Mouse (Mus musculus): Measurements from ENCODE around the gene Nt5c2. TPM values are rescaled to one million over a fixed set of nuclear protein-coding genes. Genes with fewer than 3 reads are reported as not detected.

Nt5c2 gene
- polyA plus RNA-seq, 1 experiment from 2014 or later = 102 TPM

- Histone ChIP-seq H3K36me3 (peaks cover 25% of the 10 kb centered on the region), H3K4me2 (no peak overlapping the region), H3K27me3 (replicated peaks) (no peaks in the 10 kb centered on the region), H3K9ac (no peak overlapping the region), H3K9me3 (no peaks in the 10 kb centered on the region), H3K4me1 (peaks cover 65% of the 10 kb centered on the region), H3K27ac (replicated peaks) (no peak overlapping the region), H3K4me3 (no peak overlapping the region)
- no peak for ATAC-seq (ENCODE audit: extremely low read depth, insufficient number of reproducible peaks, low FRiP score, low TSS enrichment)
- 90% methylated on average over 4 of the region's 4 CpGs for WGBS
Measured at GRCm38 (mm10) chr19:46955630-46956029, 59.3 kb downstream of the Nt5c2 start.

DNA sequence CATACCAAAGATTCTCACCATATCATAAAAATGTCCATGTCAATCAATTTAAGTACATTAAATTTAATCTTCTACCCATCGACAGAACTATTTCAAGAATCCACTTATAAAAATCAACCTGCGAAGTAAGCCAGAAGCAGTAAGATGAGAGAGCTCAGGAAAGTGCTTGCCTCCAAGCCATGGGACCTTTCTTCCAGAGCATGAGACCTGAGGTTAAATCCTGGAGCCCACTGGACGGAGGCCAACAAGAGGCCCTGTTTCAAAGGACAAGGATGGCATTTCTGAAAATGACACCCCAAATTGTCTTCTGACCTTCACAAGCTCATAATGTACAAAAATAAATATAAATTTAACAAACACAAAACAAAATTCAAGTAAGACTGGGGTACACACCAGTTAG, 61.4 kb downstream of the Nt5c2 start:
- 70% methylated on average over 3 of the region's 3 CpGs for WGBS
- H3K4me3 ChIP-seq = no peak overlapping the region
- H3K36me3 ChIP-seq = peaks cover 44% of the 10 kb centered on the region
- H3K4me1 ChIP-seq = peaks cover 48% of the 10 kb centered on the region
- H3K9me3 ChIP-seq = no peaks in the 10 kb centered on the region
- H3K4me2 ChIP-seq = no peak overlapping the region
- no peak for ATAC-seq (ENCODE audit: extremely low read depth, insufficient number of reproducible peaks, low FRiP score, low TSS enrichment)
- H3K27ac ChIP-seq (replicated peaks) = peak overlapping the region; percentile 20; the same call in 1 of the 2 replicates
- no peaks in the 10 kb centered on the region for H3K27me3 ChIP-seq (replicated peaks)
- H3K9ac ChIP-seq = no peak overlapping the region

DNA sequence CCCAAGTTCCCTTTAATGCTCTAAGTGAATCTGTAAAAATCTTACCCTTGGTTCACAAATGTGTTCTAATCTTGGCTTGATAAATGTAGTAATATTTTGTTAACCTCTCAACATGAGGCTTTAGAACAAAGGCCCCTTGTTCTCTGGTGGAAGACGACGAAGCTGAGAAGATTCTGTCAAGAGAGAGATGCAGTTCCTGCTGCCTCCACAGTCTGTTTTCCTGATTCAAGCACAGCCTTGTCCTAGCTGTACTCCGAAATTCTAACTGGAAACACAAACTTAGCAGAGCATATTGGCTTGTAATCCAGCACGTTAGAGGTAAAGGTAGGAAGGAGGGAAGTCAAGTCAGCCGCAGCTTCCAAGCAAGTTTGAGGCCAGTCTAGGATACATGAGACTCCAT, 62.0 kb downstream of the Nt5c2 start:
- Histone ChIP-seq H3K4me1 (peaks cover 43% of the 10 kb centered on the region), H3K9me3 (no peaks in the 10 kb centered on the region), H3K27ac (replicated peaks) (peak overlapping the region; percentile 20; the same call in 1 of the 2 replicates), H3K27me3 (replicated peaks) (no peaks in the 10 kb centered on the region), H3K4me3 (no peak overlapping the region), H3K4me2 (no peak overlapping the region), H3K36me3 (peaks cover 48% of the 10 kb centered on the region), H3K9ac (no peak overlapping the region)
- WGBS = 68% methylated on average over 5 of the region's 5 CpGs
- ATAC-seq (ENCODE audit: extremely low read depth, insufficient number of reproducible peaks, low FRiP score, low TSS enrichment) = no peak

GRCm38 (mm10) chr19:46944341-46944740, 70.6 kb downstream of the Nt5c2 start:
- H3K36me3 ChIP-seq = peaks cover 61% of the 10 kb centered on the region
- no peak overlapping the region for H3K9ac ChIP-seq
- ATAC-seq (ENCODE audit: extremely low read depth, insufficient number of reproducible peaks, low FRiP score, low TSS enrichment) = no peak
- peaks cover 6% of the 10 kb centered on the region for H3K4me1 ChIP-seq
- no peak overlapping the region for H3K4me2 ChIP-seq
- H3K27me3 ChIP-seq (replicated peaks) = no peaks in the 10 kb centered on the region
- whole genome bisulfite sequencing = 77% methylated on average over 6 of the region's 6 CpGs
- H3K27ac ChIP-seq (replicated peaks) = 0 out of 2 replicates have a peak overlapping the region, but pooled peaks have one; percentile 45
- H3K9me3 ChIP-seq = no peaks in the 10 kb centered on the region
- H3K4me3 ChIP-seq = no peak overlapping the region

DNA sequence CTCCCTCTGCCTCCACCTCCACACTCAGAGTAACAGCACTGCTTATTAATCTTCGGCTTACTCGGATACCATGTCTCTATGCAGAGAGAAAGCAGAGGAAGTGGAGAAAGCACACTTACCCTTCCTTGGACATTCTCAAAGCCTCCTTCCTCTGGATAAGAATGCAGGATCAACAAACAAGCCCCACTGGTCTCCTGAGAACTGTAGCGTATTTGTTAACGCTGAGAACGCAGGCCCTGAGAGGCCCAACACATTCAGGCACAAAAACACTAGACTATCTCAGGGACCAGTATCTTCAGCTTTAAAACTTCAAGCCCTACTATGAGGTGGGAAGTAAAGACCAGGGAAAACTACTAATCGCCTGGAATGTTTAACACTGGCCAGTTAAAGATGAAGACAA, 77.8 kb downstream of the Nt5c2 start:
- peak overlapping the region; percentile 67 for H3K9ac ChIP-seq
- ATAC-seq (ENCODE audit: extremely low read depth, insufficient number of reproducible peaks, low FRiP score, low TSS enrichment) = no peak
- peak overlapping the region; percentile 23 for H3K4me2 ChIP-seq
- H3K27ac ChIP-seq (replicated peaks) = peak overlapping the region; percentile 84
- H3K4me3 ChIP-seq = no peak overlapping the region
- H3K9me3 ChIP-seq = no peaks in the 10 kb centered on the region
- H3K4me1 ChIP-seq = peaks cover 43% of the 10 kb centered on the region
- WGBS = 25% methylated on average over 6 of the region's 6 CpGs
- no peaks in the 10 kb centered on the region for H3K27me3 ChIP-seq (replicated peaks)
- peaks cover 17% of the 10 kb centered on the region for H3K36me3 ChIP-seq

- Histone ChIP-seq H3K9ac (no peak overlapping the region), H3K27ac (replicated peaks) (peak overlapping the region; percentile 61), H3K4me1 (peaks cover 64% of the 10 kb centered on the region), H3K9me3 (no peaks in the 10 kb centered on the region), H3K36me3 (peaks cover 6% of the 10 kb centered on the region; the same call in 1 of the 2 replicates), H3K27me3 (replicated peaks) (no peaks in the 10 kb centered on the region), H3K4me2 (no peak overlapping the region), H3K4me3 (no peak overlapping the region)
- 75% methylated on average over 4 of the region's 4 CpGs for WGBS
- no peak for ATAC-seq (ENCODE audit: extremely low read depth, insufficient number of reproducible peaks, low FRiP score, low TSS enrichment)
Measured at GRCm38 (mm10) chr19:46934025-46934424, 80.9 kb downstream of the Nt5c2 start.

- Histone ChIP-seq H3K4me2 (no peak overlapping the region), H3K9ac (no peak overlapping the region), H3K27me3 (replicated peaks) (no peaks in the 10 kb centered on the region), H3K36me3 (peaks cover 3% of the 10 kb centered on the region; the same call in 1 of the 2 replicates), H3K4me1 (peaks cover 72% of the 10 kb centered on the region), H3K9me3 (no peaks in the 10 kb centered on the region), H3K27ac (replicated peaks) (0 out of 2 replicates have a peak overlapping the region, but pooled peaks have one; percentile 61), H3K4me3 (no peak overlapping the region)
- ATAC-seq (ENCODE audit: extremely low read depth, insufficient number of reproducible peaks, low FRiP score, low TSS enrichment) = no peak
- WGBS = 69% methylated on average over 5 of the region's 5 CpGs
Measured at GRCm38 (mm10) chr19:46932608-46933007, 82.3 kb downstream of the Nt5c2 start.

GRCm38 (mm10) chr19:46930026-46930425, 84.9 kb downstream of the Nt5c2 start:
- Histone ChIP-seq H3K4me2 (no peak overlapping the region), H3K4me3 (no peak overlapping the region), H3K4me1 (peaks cover 79% of the 10 kb centered on the region), H3K9ac (no peak overlapping the region), H3K27me3 (replicated peaks) (no peaks in the 10 kb centered on the region), H3K36me3 (peaks cover 3% of the 10 kb centered on the region; the same call in 1 of the 2 replicates), H3K27ac (replicated peaks) (peak overlapping the region; percentile 85), H3K9me3 (no peaks in the 10 kb centered on the region)
- ATAC-seq (ENCODE audit: extremely low read depth, insufficient number of reproducible peaks, low FRiP score, low TSS enrichment) = no peak
- 68% methylated on average over 5 of the region's 5 CpGs for WGBS

DNA sequence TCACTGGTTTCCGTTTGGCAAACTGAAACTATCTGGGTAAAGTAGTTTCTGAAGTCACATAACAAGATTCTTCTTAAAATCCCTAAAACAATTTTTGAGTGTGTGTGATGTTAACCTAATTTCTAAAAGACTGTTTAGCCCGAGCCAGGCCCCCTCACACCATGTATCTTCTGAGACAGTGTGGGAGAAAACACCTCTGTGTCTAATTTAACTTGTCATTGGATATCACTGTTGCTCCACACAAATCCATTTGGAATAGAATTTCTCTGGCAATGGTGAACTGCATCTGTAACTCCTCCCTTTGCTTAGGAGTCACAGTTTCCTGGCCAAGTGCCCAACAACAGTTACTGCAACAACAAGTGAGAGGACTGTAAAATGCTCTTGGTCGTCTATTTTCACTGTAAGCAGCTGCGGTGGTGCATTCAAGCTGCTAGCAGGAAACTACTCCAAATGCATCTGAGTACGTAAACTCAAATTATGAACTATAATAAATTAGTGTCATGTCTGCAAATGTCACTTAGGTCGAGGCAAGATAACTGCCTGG, 85.8 kb downstream of the Nt5c2 start:
- 0 out of 2 replicates have a peak overlapping the region, but pooled peaks have one; percentile 8 for H3K4me3 ChIP-seq
- H3K27me3 ChIP-seq (replicated peaks) = no peaks in the 10 kb centered on the region
- no peak for ATAC-seq (ENCODE audit: extremely low read depth, insufficient number of reproducible peaks, low FRiP score, low TSS enrichment)
- H3K4me1 ChIP-seq = peaks cover 76% of the 10 kb centered on the region
- no peaks in the 10 kb centered on the region for H3K9me3 ChIP-seq
- 0 out of 2 replicates have a peak overlapping the region, but pooled peaks have one; percentile 58 for H3K9ac ChIP-seq
- 31% methylated on average over 6 of the region's 6 CpGs for WGBS
- H3K36me3 ChIP-seq = no peaks in the 10 kb centered on the region
- peak overlapping the region; percentile 85 for H3K27ac ChIP-seq (replicated peaks)
- peak overlapping the region; percentile 55 for H3K4me2 ChIP-seq

- 39% methylated on average over 4 of the region's 4 CpGs for WGBS
- peak overlapping the region; percentile 58 for H3K9ac ChIP-seq
- no peak overlapping the region for H3K4me3 ChIP-seq
- peaks cover 67% of the 10 kb centered on the region for H3K4me1 ChIP-seq
- peak overlapping the region; percentile 85 for H3K27ac ChIP-seq (replicated peaks)
- H3K27me3 ChIP-seq (replicated peaks) = no peaks in the 10 kb centered on the region
- H3K36me3 ChIP-seq = peaks cover 6% of the 10 kb centered on the region
- ATAC-seq (ENCODE audit: extremely low read depth, insufficient number of reproducible peaks, low FRiP score, low TSS enrichment) = no peak
- no peaks in the 10 kb centered on the region for H3K9me3 ChIP-seq
- H3K4me2 ChIP-seq = peak overlapping the region; percentile 55; the same call in 1 of the 2 replicates
Measured at GRCm38 (mm10) chr19:46928136-46928535, 86.8 kb downstream of the Nt5c2 start.

DNA sequence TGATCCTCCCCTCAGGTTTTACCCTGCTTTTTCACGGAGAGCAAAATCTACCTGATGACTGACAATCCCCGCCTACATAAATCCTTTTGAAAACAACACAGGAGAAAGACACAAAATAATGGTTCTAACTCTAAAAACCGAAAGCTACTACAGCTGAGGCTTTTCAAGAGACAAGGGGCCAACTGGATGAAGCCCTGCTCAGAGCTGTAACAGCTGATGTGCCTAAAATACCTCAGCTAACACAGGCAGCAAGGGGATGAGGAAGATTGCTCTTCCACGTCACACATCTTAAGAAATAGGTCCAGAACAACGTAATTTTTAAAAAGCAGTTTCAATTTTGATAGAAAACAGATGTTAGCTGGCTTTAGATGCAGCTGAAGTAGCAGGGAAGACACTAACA, 88.0 kb downstream of the Nt5c2 start:
- Histone ChIP-seq H3K36me3 (peaks cover 10% of the 10 kb centered on the region), H3K4me3 (no peak overlapping the region), H3K27ac (replicated peaks) (peak overlapping the region; percentile 74), H3K4me2 (peak overlapping the region; percentile 42), H3K9me3 (no peaks in the 10 kb centered on the region), H3K9ac (peak overlapping the region; percentile 48; the same call in 1 of the 2 replicates), H3K27me3 (replicated peaks) (no peaks in the 10 kb centered on the region), H3K4me1 (peaks cover 61% of the 10 kb centered on the region)
- ATAC-seq (ENCODE audit: extremely low read depth, insufficient number of reproducible peaks, low FRiP score, low TSS enrichment) = no peak
- WGBS = 39% methylated on average over 5 of the region's 5 CpGs

DNA sequence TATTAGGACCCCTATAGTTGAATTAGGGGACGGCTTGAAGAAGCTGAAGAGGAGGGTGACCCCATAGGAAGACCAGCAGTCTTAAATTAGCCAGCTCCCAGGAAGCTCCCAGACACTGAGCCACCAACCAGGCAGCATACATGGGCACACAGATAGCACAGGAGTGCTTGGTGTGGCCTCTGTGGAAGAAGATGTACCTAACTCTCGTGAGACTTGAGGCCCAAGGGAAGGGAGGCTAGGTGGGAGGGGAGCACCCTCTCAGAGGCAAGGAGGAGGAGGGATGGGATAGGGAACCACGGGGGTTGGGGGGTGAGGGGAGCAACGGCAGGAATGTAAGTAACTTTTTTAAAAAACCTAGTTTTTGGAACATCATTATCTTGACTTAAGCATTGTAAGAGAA, 88.6 kb downstream of the Nt5c2 start:
- peak overlapping the region; percentile 42 for H3K4me2 ChIP-seq
- ATAC-seq (ENCODE audit: extremely low read depth, insufficient number of reproducible peaks, low FRiP score, low TSS enrichment) = no peak; the same call in 1 of the 2 replicates
- peaks cover 10% of the 10 kb centered on the region for H3K36me3 ChIP-seq
- peak overlapping the region; percentile 48 for H3K9ac ChIP-seq
- H3K27ac ChIP-seq (replicated peaks) = peak overlapping the region; percentile 74; the same call in 1 of the 2 replicates
- H3K9me3 ChIP-seq = no peaks in the 10 kb centered on the region
- no peak overlapping the region for H3K4me3 ChIP-seq
- H3K4me1 ChIP-seq = peaks cover 57% of the 10 kb centered on the region
- H3K27me3 ChIP-seq (replicated peaks) = no peaks in the 10 kb centered on the region
- WGBS = 39% methylated on average over 4 of the region's 4 CpGs
